Mouse (Mus musculus) leukemia stem cell, adult 10-12 weeks (primary cell): Measurements from ENCODE around the gene Gm10097. TPM values are rescaled to one million over a fixed set of nuclear protein-coding genes. Genes with fewer than 3 reads are reported as not detected.

Experiments used
- polyA plus RNA-seq: library from polyadenylated mRNA; stranded (reverse); fragments of >175 nt; gene quantifications from 2 replicates; pipeline ENCODE4 v1.2.3, GENCODE M21; 2012; ENCODE audit warnings: low replicate concordance

The Gm10097 gene
- not detected in 2 replicates for polyA plus RNA-seq

GRCm38 (mm10) chr10:5068676-5069265 lies at the start of gene Gm10097:
Gm10097 (plus strand) TSS chr10:5069192.

